Mouse (Mus musculus) lung, postnatal 0 days (tissue): Measurements from ENCODE around the gene Scmh1. TPM values are rescaled to one million over a fixed set of nuclear protein-coding genes. Genes with fewer than 3 reads are reported as not detected.

Experiments used
- ATAC-seq: fragments of 200-750 bp; cut with Nextera tagmentation; 2 replicates; pipeline ENCODE4 v1.8.0; 2017; ENCODE audit warnings: moderate library complexity
- DNase-seq: peaks from one replicate; pipeline ENCODE4 v3.0.0-alpha.2; 2016; ENCODE audit warnings: low spot score
- H3K27ac ChIP-seq: fragments of 300-500 bp; sonication (generic); 2 replicates; pipeline ENCODE4 v1.5.1; 2014; ENCODE audit warnings: antibody characterized with exemption, mild to moderate bottlenecking, low read length, mixed read lengths
- H3K27me3 ChIP-seq: fragments of 300-500 bp; sonication (generic); replicated peaks from 2 replicates; pipeline ENCODE4 v1.6.1; 2014; ENCODE audit warnings: low read length, mixed read lengths; ENCODE audit not compliant: insufficient read depth
- H3K36me3 ChIP-seq: fragments of 300-500 bp; sonication (generic); 2 replicates; pipeline ENCODE4 v1.6.1; 2014; ENCODE audit warnings: low read length, mixed read lengths; ENCODE audit not compliant: insufficient read depth
- H3K4me1 ChIP-seq: fragments of 300-500 bp; sonication (generic); 2 replicates; pipeline ENCODE4 v1.6.1; 2014; ENCODE audit warnings: antibody characterized with exemption, low read depth, low read length, mixed read lengths; ENCODE audit not compliant: insufficient read depth
- H3K4me2 ChIP-seq: fragments of 300-500 bp; sonication (generic); replicated peaks from 2 replicates; pipeline ENCODE4 v1.6.1; 2014; ENCODE audit warnings: low read depth, mild to moderate bottlenecking, low read length, moderate library complexity, mixed read lengths
- H3K4me3 ChIP-seq: fragments of 300-500 bp; sonication (generic); 2 replicates; pipeline ENCODE4 v1.5.1; 2014; ENCODE audit warnings: low read depth, low read length
- H3K9ac ChIP-seq: fragments of 300-500 bp; sonication (generic); replicated peaks from 2 replicates; pipeline ENCODE4 v1.6.1; 2014; ENCODE audit warnings: low read depth, mild to moderate bottlenecking
- H3K9me3 ChIP-seq: fragments of 300-500 bp; sonication (generic); 2 replicates; pipeline ENCODE4 v1.6.1; 2016; ENCODE audit warnings: low read length, mixed read lengths
- CTCF ChIP-seq: IDR thresholded peaks from 2 replicates; pipeline ENCODE4 v1.5.1; 2016; ENCODE audit warnings: antibody characterized with exemption, mild to moderate bottlenecking
- EP300 ChIP-seq: IDR thresholded peaks from 2 replicates; pipeline ENCODE4 v1.6.1; 2016; ENCODE audit warnings: antibody characterized with exemption, mild to moderate bottlenecking, control low read depth
- WGBS: fragments of 180-500 bp; shearing (Covaris S2); extraction: QIAGEN DNeasy Blood & Tissue Kit; methylation state at CpG from one replicate; pipeline ENCODE4 v1.1.7; 2014; 5-methylcytosine and 5-hydroxymethylcytosine counted together
- polyA plus RNA-seq: library from polyadenylated mRNA; unstranded; fragments of >200 nt; fragmentation: Nextera tagmentation; extraction: Ambion mirVana; gene quantifications from 2 replicates; pipeline ENCODE4 v1.2.1, GENCODE M21; 2015

Gene Scmh1
- polyA plus RNA-seq = 24.6 and 26.1 TPM in 2 replicates

DNA sequence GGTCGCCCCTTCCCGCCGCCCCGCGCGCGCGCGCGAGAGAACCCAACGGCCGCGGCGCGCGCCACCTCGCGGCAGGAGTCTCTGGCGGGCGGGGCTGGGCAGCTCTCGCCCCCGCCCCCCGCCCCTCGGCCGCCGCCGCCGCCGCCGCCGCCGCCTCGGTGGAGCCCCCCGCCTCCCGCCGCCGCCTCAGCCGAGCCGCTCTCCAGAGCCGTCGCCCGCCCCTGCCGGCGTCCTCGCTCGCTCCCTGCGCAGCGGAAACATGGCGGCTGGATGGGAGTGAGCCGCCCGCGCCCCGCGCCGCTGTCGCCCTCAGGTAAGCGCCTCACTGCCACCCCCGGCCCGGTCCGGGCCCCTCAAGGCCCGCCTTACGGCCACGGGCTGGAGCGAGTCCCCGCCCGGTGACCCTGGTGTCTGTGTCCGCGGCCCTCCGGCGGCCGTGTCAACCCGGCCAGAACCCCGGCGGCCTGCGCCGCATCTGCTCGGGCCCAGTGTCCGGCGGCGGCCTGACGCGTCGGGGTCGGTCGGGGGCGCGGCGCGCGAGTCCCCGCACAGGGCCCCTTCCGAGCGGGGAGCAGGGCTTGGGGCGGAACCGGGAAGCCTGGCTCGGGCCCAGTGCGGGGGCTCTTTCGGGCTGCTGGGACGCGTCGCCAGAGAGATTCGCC lies at the start of gene Scmh1:
Gene Scmh1, plus strand, starts transcription at position 138 of the 662 bp plus-strand sequence.
- peak within 1 kb of the TSS; percentile 76 for H3K4me2 ChIP-seq
- no peaks in the 10 kb centered on the region for H3K9me3 ChIP-seq
- H3K4me3 ChIP-seq = peak within 1 kb of the TSS; percentile 96
- peak within 1 kb of the TSS; percentile 95 for H3K27ac ChIP-seq
- H3K27me3 ChIP-seq = no peaks in the 10 kb centered on the region
- ATAC-seq (peak; percentile 91), DNase-seq (peak; percentile 79)
- TF ChIP-seq CTCF = peak; percentile 30; the same call in 1 of the 2 replicates
- no peak for TF ChIP-seq EP300
- H3K9ac ChIP-seq = peak within 1 kb of the TSS; percentile 91
- under 1% methylated on average over 36 of the region's 102 CpGs for WGBS
- peaks cover 4% of the 10 kb centered on the region; the same call in 1 of the 2 replicates for H3K4me1 ChIP-seq
- H3K36me3 ChIP-seq = no peaks in the 10 kb centered on the region

DNA sequence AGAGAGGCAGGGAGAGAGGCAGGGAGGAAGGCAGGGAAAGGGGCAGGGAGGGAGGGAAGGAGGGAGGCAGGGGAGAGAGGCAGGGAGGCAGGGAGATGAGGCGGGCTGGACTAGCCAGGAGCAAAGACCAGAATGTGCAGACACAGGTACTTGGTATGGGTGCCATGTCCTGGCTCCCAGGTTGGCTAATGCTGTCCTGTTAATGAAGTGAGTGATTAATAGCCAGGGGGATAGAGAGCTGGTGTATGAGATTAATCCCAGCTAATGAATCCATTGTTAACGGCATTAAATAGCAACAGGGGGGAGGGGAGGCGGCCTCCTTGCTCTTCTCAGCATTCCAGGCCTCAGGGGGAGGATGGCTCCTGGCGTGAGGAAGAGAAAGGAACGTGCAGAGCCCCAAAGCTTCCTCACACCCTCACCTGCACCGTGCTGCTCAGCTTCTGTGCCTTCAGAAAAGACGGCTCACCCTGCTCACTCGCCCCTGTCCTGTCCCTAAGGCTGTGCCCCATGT lies 45.0 kb upstream of the Scmh1 start:
- 9% methylated on average over 8 of the region's 8 CpGs for WGBS
- Histone ChIP-seq H3K9ac (no peak overlapping the region), H3K27me3 (no peaks in the 10 kb centered on the region), H3K9me3 (no peaks in the 10 kb centered on the region), H3K36me3 (no peaks in the 10 kb centered on the region), H3K4me3 (no peak overlapping the region), H3K4me2 (no peak overlapping the region), H3K27ac (no peak overlapping the region), H3K4me1 (no peaks in the 10 kb centered on the region)
- DNase-seq (no peak), ATAC-seq (no peak)
- TF ChIP-seq EP300 = no peak
- TF ChIP-seq CTCF = no peak

DNA sequence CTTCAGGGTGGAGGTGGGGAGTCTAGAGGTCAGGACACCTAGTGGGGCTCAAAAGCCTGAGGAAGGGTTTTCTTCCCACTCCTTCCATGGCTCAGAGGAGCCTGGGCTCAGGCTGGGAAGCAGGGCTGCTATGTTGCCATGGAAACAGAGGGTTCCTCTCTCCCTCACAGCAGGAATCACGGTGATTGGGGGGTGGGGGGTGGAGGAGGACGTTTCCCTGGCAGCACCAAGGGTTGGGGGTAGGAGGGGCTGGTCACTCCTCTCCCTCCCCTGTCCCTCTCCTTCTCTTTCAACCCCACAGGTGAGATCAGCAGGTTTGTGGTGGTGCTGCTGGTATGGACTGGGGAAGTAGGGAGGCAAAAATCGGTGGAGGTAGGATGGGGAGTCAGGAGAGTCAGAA lies 40.4 kb upstream of the Scmh1 start:
- H3K9me3 ChIP-seq = no peaks in the 10 kb centered on the region
- H3K4me1 ChIP-seq = peaks cover under 1% of the 10 kb centered on the region; the same call in 1 of the 2 replicates
- H3K27ac ChIP-seq = no peak overlapping the region
- no peak for TF ChIP-seq EP300
- TF ChIP-seq CTCF = no peak
- H3K9ac ChIP-seq = no peak overlapping the region
- H3K27me3 ChIP-seq = no peaks in the 10 kb centered on the region
- H3K36me3 ChIP-seq = no peaks in the 10 kb centered on the region
- 0% methylated on average over 3 of the region's 3 CpGs for WGBS
- no peak overlapping the region for H3K4me2 ChIP-seq
- ATAC-seq (no peak), DNase-seq (no peak)
- H3K4me3 ChIP-seq = no peak overlapping the region

DNA sequence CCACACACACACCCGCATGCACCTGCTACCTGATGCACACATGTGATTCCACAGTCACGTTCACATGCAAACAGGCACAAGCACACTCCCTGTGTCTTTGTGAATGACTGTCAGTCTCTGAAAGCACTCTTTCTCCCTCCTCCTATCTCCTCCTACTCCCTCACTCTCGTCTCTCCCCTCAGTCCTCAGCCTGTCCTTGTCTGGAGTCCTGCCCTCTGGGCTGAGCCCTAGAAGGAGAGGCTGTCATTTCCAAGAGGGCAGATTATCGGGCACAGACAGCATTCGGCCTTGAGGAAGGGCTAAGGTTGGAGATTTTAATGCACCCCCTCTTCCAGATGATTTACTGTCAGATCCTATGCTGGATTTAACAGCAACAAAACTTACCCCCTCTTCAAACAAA lies 39.6 kb upstream of the Scmh1 start:
- 37% methylated on average over 5 of the region's 5 CpGs for WGBS
- H3K4me3 ChIP-seq = no peak overlapping the region
- H3K9me3 ChIP-seq = no peaks in the 10 kb centered on the region
- H3K36me3 ChIP-seq = no peaks in the 10 kb centered on the region
- H3K4me1 ChIP-seq = peaks cover 6% of the 10 kb centered on the region; the same call in 1 of the 2 replicates
- H3K4me2 ChIP-seq = no peak overlapping the region
- no peak overlapping the region for H3K9ac ChIP-seq
- H3K27ac ChIP-seq = no peak overlapping the region
- DNase-seq (no peak), ATAC-seq (no peak)
- TF ChIP-seq EP300 (no peak), CTCF (no peak)
- no peaks in the 10 kb centered on the region for H3K27me3 ChIP-seq

DNA sequence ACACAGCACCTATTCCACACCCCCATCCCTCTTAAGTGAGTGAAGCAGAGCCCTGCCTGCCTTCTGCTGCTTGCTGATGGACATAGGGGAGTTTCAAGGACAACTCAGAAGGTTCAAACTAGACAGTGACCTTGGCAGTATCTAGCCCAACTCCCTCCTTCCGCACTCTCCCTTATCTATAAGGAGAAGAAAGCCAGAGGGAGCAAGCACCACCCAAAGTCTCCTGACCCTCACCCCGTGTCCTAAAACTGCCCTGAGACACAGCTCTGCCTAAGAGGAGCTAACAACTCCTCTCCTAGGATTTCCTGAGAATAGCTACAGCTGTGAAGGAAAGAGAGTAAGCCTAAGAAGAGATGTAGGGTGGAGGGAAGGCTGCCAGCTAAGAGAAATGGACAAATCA lies 37.0 kb upstream of the Scmh1 start:
- DNase-seq (no peak), ATAC-seq (no peak)
- H3K36me3 ChIP-seq = no peaks in the 10 kb centered on the region
- peaks cover 6% of the 10 kb centered on the region; the same call in 1 of the 2 replicates for H3K4me1 ChIP-seq
- no peak overlapping the region for H3K4me2 ChIP-seq
- TF ChIP-seq EP300 (no peak), CTCF (no peak)
- H3K4me3 ChIP-seq = no peak overlapping the region
- WGBS = 75% methylated on average over 2 of the region's 2 CpGs
- no peak overlapping the region for H3K9ac ChIP-seq
- H3K9me3 ChIP-seq = no peaks in the 10 kb centered on the region
- H3K27me3 ChIP-seq = peaks cover 4% of the 10 kb centered on the region; the same call in 1 of the 2 replicates
- no peak overlapping the region for H3K27ac ChIP-seq

DNA sequence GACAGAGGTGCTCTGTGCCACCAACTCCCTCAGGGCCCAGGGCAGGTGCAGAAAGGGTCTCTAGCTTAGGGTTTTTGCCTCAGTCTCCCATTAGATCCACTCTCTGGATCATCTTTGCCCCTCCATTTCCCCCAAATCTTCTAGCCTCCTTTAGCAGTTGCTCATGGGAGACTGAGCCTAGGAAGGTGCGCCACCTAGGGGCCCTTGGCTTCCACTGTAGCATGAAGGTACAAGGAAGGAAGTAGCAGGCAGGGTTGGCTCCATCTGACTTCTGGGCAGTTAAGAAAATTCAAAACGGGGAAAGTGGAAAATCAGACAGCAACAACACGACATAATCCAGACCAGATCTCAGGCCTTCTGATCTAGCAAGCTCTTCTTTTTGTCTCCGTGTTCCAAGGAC lies 36.4 kb upstream of the Scmh1 start:
- ATAC-seq (peak; percentile 51; the same call in 1 of the 2 replicates), DNase-seq (peak; percentile 72)
- Histone ChIP-seq H3K9me3 (no peaks in the 10 kb centered on the region), H3K4me1 (peaks cover 6% of the 10 kb centered on the region; the same call in 1 of the 2 replicates), H3K27ac (no peak overlapping the region), H3K36me3 (no peaks in the 10 kb centered on the region), H3K27me3 (peaks cover 4% of the 10 kb centered on the region; the same call in 1 of the 2 replicates), H3K4me3 (no peak overlapping the region), H3K4me2 (no peak overlapping the region), H3K9ac (no peak overlapping the region)
- TF ChIP-seq EP300 (no peak), CTCF (peak; percentile 90)
- 5% methylated on average over 4 of the region's 4 CpGs for WGBS
